Mouse (Mus musculus) myocyte (in vitro differentiated cells): ENCODE data around the gene Lingo3. TPM values are rescaled to one million over a fixed set of nuclear protein-coding genes. Genes with fewer than 3 reads are reported as not detected.
A peak's percentile ranks its signal among the peaks of the same experiment; 100 is the strongest.

Experiments used
- H3K27me3 ChIP-seq: one replicate; pipeline ENCODE4 v1.6.1; 2011; ENCODE audit not compliant: control insufficient read depth, insufficient read depth, insufficient read length
- H3K36me3 ChIP-seq: one replicate; pipeline ENCODE4 v1.6.1; 2011; ENCODE audit not compliant: control insufficient read depth, insufficient read depth
- H3K4me2 ChIP-seq: one replicate; pipeline ENCODE4 v1.6.1; 2011; ENCODE audit warnings: low read depth, control low read depth
- H3K4me3 ChIP-seq: one replicate; pipeline ENCODE4 v1.5.1; 2011; ENCODE audit warnings: mild to moderate bottlenecking, control low read depth, moderate library complexity
- H3K79me2 ChIP-seq: one replicate; pipeline ENCODE4 v1.6.1; 2011; ENCODE audit not compliant: control insufficient read depth, insufficient read depth
- H3ac ChIP-seq: one replicate; pipeline ENCODE4 v1.6.1; 2011; ENCODE audit not compliant: control insufficient read depth, insufficient read length
- CEBPB ChIP-seq: IDR thresholded peaks from 2 replicates; pipeline ENCODE4 v1.6.1; 2011; ENCODE audit warnings: mild to moderate bottlenecking, moderate library complexity; ENCODE audit not compliant: poor library complexity, insufficient read depth, severe bottlenecking
- E2F4 ChIP-seq: IDR thresholded peaks from one replicate; pipeline ENCODE4 v1.6.1; 2011; ENCODE audit warnings: mild to moderate bottlenecking, control low read depth, moderate library complexity; ENCODE audit not compliant: insufficient read depth
- MAX ChIP-seq: IDR thresholded peaks from one replicate; pipeline ENCODE4 v1.6.1; 2011; ENCODE audit warnings: low read depth, mild to moderate bottlenecking, control low read depth
- MYOD1 ChIP-seq, 3 experiments: IDR thresholded peaks; one replicate each; pipeline ENCODE4 v1.6.1; 2011; ENCODE audit warnings: control low read depth in 2 of 3, low read depth in 2 of 3, mild to moderate bottlenecking in 2 of 3, moderate library complexity in 1 of 3; ENCODE audit not compliant: insufficient read length in 2 of 3, control insufficient read depth in 1 of 3
- MYOG ChIP-seq, 3 experiments: IDR thresholded peaks; one replicate each; pipeline ENCODE4 v1.6.1; 2011; ENCODE audit warnings: control low read depth in 2 of 3, low read depth in 2 of 3, mild to moderate bottlenecking in 2 of 3; ENCODE audit not compliant: insufficient read length in 2 of 3, control insufficient read depth in 1 of 3, insufficient read depth in 1 of 3
- POLR2A ChIP-seq: IDR thresholded peaks from one replicate; pipeline ENCODE4 v1.6.1; 2011; ENCODE audit warnings: low read depth, mild to moderate bottlenecking, control low read depth, moderate library complexity; ENCODE audit not compliant: insufficient read length
- POLR2AphosphoS2 ChIP-seq: IDR thresholded peaks from one replicate; pipeline ENCODE4 v1.6.1; 2011; ENCODE audit warnings: low read depth, control low read depth; ENCODE audit not compliant: insufficient read length
- REST ChIP-seq: IDR thresholded peaks from one replicate; pipeline ENCODE4 v1.6.1; 2011; ENCODE audit warnings: mild to moderate bottlenecking, control low read depth, moderate library complexity; ENCODE audit not compliant: insufficient read depth, insufficient read length
- SRF ChIP-seq: IDR thresholded peaks from one replicate; pipeline ENCODE4 v1.6.1; 2011; ENCODE audit warnings: low read depth; ENCODE audit not compliant: control insufficient read depth, insufficient read length
- TCF12 ChIP-seq: IDR thresholded peaks from one replicate; pipeline ENCODE4 v1.6.1; 2011; ENCODE audit warnings: mild to moderate bottlenecking, control low read depth; ENCODE audit not compliant: poor library complexity, insufficient read depth, severe bottlenecking
- TCF3 ChIP-seq: IDR thresholded peaks from one replicate; pipeline ENCODE4 v1.6.1; 2011; ENCODE audit warnings: low read depth, control low read depth; ENCODE audit not compliant: insufficient read length
- USF1 ChIP-seq: IDR thresholded peaks from one replicate; pipeline ENCODE4 v1.6.1; 2011; ENCODE audit warnings: low read depth, mild to moderate bottlenecking, control low read depth, moderate library complexity
- polyA plus RNA-seq: library from polyadenylated mRNA; unstranded; fragments of >200 nt; fragmentation: generic; extraction: Trizol; gene quantifications from one replicate; pipeline ENCODE4 v1.2.1, GENCODE M21; 2012; ENCODE audit warnings: missing spikeins

The Lingo3 gene
- polyA plus RNA-seq, 1 experiment: 0.05 TPM

DNA sequence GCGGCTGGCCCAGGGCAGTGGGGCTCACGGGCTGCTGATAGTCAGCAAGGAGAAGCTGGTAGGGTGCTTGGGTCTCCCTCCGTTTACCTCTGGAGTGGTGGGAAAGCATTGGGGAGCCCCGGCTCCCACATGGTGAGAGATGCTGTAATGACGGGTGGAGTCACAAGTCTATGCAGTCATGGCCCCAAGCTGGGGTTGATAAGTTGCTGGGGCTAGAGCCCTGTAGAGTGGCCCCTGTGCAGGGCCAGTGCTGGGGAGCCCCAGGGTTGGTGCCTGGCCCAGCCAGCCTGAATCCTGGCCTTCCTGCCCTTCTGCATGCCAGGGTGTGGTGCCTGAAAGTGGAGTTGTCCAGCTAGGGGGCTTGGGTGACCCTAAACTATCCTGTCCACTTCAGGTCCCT lies 18.5 kb upstream of the Lingo3 start:
- Histone ChIP-seq H3K79me2 (peaks cover 2% of the 10 kb centered on the region), H3K36me3 (no peaks in the 10 kb centered on the region)
- TF ChIP-seq POLR2AphosphoS2 (no peak), MYOD1 (IDR thresholded peaks at IDR 0.05; ENCODE audit: control insufficient read depth in 1 of 3, insufficient read length in 2 of 3, low read depth in 2 of 3) (no peak), TCF12 (no peak), MYOG (IDR thresholded peaks at IDR 0.05; ENCODE audit: control insufficient read depth in 1 of 3, insufficient read depth in 1 of 3, insufficient read length in 2 of 3, low read depth in 2 of 3) (no peak), TCF3 (no peak), USF1 (no peak), POLR2A (no peak), E2F4 (no peak), MAX (no peak), REST (no peak), CEBPB (no peak)

DNA sequence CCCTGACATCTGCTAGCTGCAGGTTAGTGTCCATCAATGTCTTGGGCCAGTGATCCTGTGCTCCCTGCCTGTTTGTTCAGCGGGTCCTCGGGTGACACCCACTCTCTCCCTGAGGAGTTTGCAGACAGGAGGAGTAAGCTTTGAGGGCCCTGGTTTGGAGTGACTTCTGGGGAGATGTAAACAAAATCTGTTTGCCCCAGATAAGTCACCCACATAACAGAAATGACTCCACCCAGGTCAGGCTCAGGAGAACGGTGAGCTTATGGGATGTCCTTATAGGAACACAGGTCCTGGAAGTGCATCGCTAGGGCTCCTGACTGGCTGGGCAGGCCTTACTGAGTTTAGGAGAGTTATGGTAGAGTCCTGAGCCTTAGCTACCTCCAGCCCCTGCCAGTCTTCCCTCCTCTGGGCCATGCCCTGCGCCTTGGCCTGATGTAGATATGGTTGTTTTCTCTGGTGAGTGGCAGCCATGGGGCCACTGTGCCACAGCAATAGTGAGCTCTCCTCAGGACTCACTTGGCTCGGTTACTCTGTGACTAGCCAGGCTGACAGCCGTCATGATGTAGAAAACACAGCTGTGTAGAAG lies 14.6 kb upstream of the Lingo3 start:
- Histone ChIP-seq H3K79me2 (peaks cover 24% of the 10 kb centered on the region), H3K36me3 (no peaks in the 10 kb centered on the region), H3K27me3 (no peaks in the 10 kb centered on the region), H3ac (no peak overlapping the region), H3K4me2 (no peak overlapping the region), H3K4me3 (no peak overlapping the region)
- TF ChIP-seq POLR2AphosphoS2 (no peak), MYOD1 (IDR thresholded peaks at IDR 0.05; ENCODE audit: control insufficient read depth in 1 of 3, insufficient read length in 2 of 3, low read depth in 2 of 3) (no peak)

More for the DNA sequence above, 18.5 kb upstream of the Lingo3 start:
- Histone ChIP-seq H3K4me3 (no peak overlapping the region), H3K27me3 (no peaks in the 10 kb centered on the region), H3K4me2 (no peak overlapping the region), H3ac (no peak overlapping the region)

DNA sequence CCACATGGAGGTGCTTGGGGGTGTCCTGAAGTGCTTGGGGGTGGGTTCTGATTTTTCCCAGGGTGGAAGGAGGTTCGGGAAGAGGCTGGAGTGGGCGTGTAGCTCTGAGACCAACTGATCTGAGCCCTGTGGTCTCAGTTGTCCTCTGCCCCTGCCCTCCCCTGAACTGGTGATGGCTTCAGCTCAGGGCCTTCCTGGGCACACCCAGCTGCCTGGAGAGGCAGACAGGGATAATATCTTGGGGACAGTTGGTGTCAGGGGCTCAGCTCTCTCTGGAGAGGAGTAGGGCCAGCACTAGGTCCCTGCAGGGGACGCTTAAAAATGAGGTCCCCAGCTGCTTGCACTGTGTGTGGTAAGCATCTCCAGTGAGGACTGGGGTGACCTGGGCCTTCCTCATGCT lies 14.0 kb upstream of the Lingo3 start:
- Histone ChIP-seq H3ac (no peak overlapping the region), H3K4me3 (no peak overlapping the region), H3K79me2 (peaks cover 24% of the 10 kb centered on the region), H3K36me3 (no peaks in the 10 kb centered on the region), H3K4me2 (no peak overlapping the region), H3K27me3 (no peaks in the 10 kb centered on the region)
- no peak for TF ChIP-seq TCF12
- TF ChIP-seq POLR2A: no peak
- TF ChIP-seq SRF: no peak
- TF ChIP-seq MYOD1 (IDR thresholded peaks at IDR 0.05; ENCODE audit: control insufficient read depth in 1 of 3, insufficient read length in 2 of 3, low read depth in 2 of 3): no peak
- TF ChIP-seq CEBPB: no peak

DNA sequence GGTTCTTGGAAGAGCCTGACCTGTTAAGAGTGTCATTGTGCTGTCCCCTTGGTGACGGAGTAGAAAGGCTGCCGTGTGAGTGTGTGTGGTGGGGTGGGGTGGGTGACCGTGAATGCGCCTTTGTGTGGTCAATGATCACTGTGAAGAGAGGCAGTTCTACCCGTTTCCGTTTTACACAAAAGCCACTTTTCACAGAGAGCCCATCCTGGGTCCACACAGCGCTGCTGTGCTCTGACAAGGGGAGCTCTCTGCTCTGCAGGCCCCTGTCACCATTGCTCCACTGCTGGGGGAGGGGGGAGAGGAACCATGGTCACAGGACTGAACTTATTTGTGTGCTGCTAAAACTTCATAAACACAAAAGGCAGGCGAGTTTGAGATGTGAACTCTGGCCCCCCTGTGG lies 13.5 kb upstream of the Lingo3 start:
- no peak overlapping the region for H3K4me3 ChIP-seq
- H3K36me3 ChIP-seq: no peaks in the 10 kb centered on the region
- H3K79me2 ChIP-seq: peaks cover 24% of the 10 kb centered on the region
- no peak overlapping the region for H3K4me2 ChIP-seq
- H3ac ChIP-seq: no peak overlapping the region
- no peaks in the 10 kb centered on the region for H3K27me3 ChIP-seq
- TF ChIP-seq POLR2A (no peak), MYOG (IDR thresholded peaks at IDR 0.05; ENCODE audit: control insufficient read depth in 1 of 3, insufficient read depth in 1 of 3, insufficient read length in 2 of 3, low read depth in 2 of 3) (no peak), MAX (no peak), USF1 (no peak), REST (no peak)

DNA sequence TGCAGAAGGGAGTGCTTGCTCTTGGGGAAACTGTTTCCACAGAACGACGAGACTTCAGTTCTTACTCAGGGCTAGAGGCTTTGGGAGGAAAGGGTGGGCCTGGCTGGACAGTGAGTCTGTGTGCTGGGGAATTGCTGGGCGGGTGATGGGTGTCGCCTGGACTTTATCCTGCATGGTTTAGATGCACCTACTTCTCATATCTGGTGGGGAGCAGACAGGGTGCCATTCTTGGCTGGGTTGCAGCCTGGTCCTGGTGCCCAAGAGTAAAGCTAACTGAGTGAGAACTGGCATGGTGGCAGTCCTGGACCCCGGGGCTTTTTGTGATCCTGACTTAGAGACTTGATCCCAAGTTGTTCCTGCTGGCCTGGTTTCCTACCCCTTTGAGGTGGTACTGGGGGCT lies 13.1 kb upstream of the Lingo3 start:
- Histone ChIP-seq H3ac (no peak overlapping the region), H3K79me2 (peaks cover 24% of the 10 kb centered on the region), H3K4me2 (peak overlapping the region; percentile 93), H3K27me3 (no peaks in the 10 kb centered on the region), H3K36me3 (no peaks in the 10 kb centered on the region), H3K4me3 (no peak overlapping the region)
- TF ChIP-seq POLR2AphosphoS2 (no peak), TCF12 (no peak), SRF (no peak)

DNA sequence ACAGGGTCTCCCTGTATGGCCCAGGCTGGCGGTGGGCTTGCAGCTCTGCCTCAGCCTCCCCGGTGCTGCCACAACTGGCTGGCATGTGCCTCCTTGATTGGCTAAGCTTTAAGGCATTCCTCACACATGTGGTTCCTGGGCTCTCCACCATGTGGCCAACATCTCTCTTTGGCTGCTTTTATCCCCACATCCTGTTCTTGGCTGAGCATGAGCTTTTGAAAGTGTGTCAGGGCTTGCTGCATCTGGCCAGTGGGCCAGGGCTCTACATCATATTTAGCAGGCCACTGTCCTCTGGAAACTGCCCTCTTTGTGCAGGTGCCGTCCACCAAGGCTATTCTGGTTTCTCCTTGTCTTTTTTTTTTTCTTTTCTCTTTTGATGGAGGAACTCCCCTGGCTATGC lies 12.4 kb upstream of the Lingo3 start:
- H3K4me3 ChIP-seq: peak overlapping the region; percentile 74
- TF ChIP-seq TCF12 (no peak), POLR2AphosphoS2 (no peak), USF1 (peak; percentile 55), POLR2A (no peak), MAX (no peak), CEBPB (no peak), MYOD1 (IDR thresholded peaks at IDR 0.05; ENCODE audit: control insufficient read depth in 1 of 3, insufficient read length in 2 of 3, low read depth in 2 of 3) (no peak), REST (no peak)
- no peaks in the 10 kb centered on the region for H3K27me3 ChIP-seq
- H3K79me2 ChIP-seq: peaks cover 24% of the 10 kb centered on the region
- no peaks in the 10 kb centered on the region for H3K36me3 ChIP-seq
- peak overlapping the region; percentile 49 for H3ac ChIP-seq
- H3K4me2 ChIP-seq: peak overlapping the region; percentile 93
